Mouse (Mus musculus): ENCODE measurements around the gene Olfr191. TPM values are rescaled to one million over a fixed set of nuclear protein-coding genes. Genes with fewer than 3 reads are reported as not detected.

Olfr191 gene
- not detected in 2 replicates for polyA plus RNA-seq (2012; rRNA removed; ENCODE audit: low replicate concordance)

DNA sequence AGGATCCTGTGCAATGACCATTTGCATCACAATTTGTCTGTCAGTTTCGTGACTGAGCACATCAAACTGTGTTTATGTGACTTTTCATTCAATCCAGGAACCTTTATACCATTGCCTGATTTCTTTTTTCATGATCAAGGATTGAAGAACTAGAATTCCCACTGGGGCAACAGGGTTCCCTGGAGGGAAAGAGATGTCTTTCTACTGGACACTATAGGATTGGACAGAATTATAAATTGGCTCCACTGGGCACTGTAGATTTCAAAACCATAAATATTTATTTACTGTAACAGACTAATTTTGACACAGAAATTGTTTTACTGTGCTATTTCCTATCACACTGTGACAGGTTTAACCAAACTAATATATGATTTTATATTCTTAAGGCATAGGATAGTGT, at the start of gene Olfr191:
Gene Olfr191, minus strand, starts transcription at position 101 of the 400 bp plus-strand sequence.

DNA sequence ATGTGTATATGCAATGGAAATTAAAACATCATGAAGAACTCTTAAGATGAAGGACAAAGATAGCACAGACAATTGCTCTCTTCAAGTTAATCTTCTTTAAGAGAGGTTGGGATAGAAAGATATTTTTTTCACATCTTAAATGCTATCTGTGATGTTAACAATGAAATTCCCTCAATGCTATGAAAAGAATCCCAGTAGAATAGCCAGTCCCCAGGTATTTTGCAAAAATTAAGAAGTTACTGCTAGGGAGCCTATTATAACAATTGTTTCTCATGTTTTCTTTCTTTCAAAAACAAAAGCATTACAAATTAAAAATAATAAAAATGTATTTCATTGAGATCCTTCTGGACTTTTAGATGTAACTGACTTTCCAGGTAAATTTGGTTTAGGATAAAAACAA, 31.3 kb upstream of the Olfr191 start, which contains the start of gene Olfr194:
Gene Olfr194, minus strand, starts transcription at position 101 of the 400 bp plus-strand sequence.

DNA sequence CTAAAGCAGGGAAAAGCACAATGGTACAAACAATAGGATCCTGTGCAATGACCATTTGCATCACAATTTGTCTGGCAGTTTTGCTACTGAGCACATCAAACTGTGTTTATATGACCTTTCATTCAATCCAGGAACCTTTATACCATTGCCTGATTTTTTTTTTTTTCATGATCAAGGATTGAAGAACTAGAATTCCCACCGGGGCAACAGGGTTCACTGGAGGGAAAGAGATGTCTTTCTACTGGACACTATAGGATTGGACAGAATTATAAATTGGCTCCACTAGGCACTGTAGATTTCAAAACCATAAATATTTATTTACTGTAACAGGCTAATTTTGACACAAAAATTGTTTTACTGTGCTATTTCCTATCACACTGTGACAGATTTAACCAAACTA, 22.2 kb upstream of the Olfr191 start, which contains the start of gene Olfr193:
Gene Olfr193, minus strand, starts transcription at position 101 of the 400 bp plus-strand sequence.

DNA sequence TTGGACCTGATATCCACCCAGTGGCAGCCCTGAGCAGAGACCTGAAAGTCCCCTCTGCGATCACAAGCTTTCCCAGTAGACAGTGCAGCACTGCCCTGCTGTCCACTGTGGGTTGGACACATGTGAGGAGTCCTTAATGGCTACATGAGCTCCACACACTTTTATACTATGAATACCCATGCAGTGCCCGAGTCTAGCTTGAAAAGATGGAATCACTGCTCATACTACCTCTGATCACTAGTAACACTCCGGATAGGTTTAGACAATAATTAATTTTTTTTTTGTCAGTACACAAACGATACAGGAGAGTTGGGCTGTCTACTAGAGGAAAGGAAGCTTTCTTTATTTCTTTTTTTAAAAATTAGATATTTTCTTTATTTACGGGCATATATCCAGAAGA, 11.7 kb downstream of the Olfr191 start, which contains the start of gene Olfr190:
Gene Olfr190, minus strand, starts transcription at position 101 of the 400 bp plus-strand sequence.

DNA sequence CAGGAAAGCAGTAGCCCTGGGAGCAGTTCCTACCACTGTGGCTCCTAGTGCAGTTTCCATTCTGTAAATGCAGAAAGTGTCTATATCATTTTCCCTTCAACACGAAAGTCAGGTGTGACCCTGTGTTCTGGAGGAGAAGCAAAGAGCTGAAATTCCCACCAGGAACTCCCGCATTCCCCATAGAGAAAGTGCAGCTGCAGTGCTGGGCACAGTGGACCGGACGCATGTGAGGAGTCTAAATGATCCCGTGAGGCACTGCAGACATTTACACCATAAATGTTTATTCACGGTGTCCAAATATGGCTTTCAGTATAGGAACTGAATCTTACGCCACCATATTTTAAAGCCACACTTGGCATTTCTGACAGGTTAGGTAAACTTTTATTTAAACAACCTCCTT, 49.9 kb downstream of the Olfr191 start, which contains the start of gene Olfr187:
Gene Olfr187, minus strand, starts transcription at position 58 of the 400 bp plus-strand sequence.

Other genes with a start within 250 kb of the Olfr191 start
- not detected in 2 replicates for gene Olfr177, start 215.1 kb downstream of the Olfr191 start, polyA plus RNA-seq (2012; rRNA removed; ENCODE audit: low replicate concordance)
- gene Olfr178, start 197.8 kb downstream of the Olfr191 start, polyA plus RNA-seq (2012; rRNA removed; ENCODE audit: low replicate concordance): not detected in 2 replicates
- gene Olfr181, start 161.1 kb downstream of the Olfr191 start, polyA plus RNA-seq (2012; rRNA removed; ENCODE audit: low replicate concordance): not detected in 2 replicates
- gene Olfr180, start 160.4 kb downstream of the Olfr191 start, polyA plus RNA-seq (2012; rRNA removed; ENCODE audit: low replicate concordance): not detected in 2 replicates
- 0.06 TPM in 1 of 2 replicates, not detected in the other for gene Olfr183, start 94.5 kb downstream of the Olfr191 start, polyA plus RNA-seq (2012; rRNA removed; ENCODE audit: low replicate concordance)
- not detected in 2 replicates for gene Olfr186, start 59.5 kb downstream of the Olfr191 start, polyA plus RNA-seq (2012; rRNA removed; ENCODE audit: low replicate concordance)
- gene Olfr187, start 50.1 kb downstream of the Olfr191 start, polyA plus RNA-seq (2012; rRNA removed; ENCODE audit: low replicate concordance): not detected in 2 replicates
- gene Olfr190, start 11.8 kb downstream of the Olfr191 start, polyA plus RNA-seq (2012; rRNA removed; ENCODE audit: low replicate concordance): not detected in 2 replicates
- gene Olfr193, start 22.1 kb upstream of the Olfr191 start, polyA plus RNA-seq (2012; rRNA removed; ENCODE audit: low replicate concordance): not detected in 2 replicates
- not detected in 2 replicates for gene Olfr194, start 31.2 kb upstream of the Olfr191 start, polyA plus RNA-seq (2012; rRNA removed; ENCODE audit: low replicate concordance)
- gene Olfr195, start 57.2 kb upstream of the Olfr191 start, polyA plus RNA-seq (2012; rRNA removed; ENCODE audit: low replicate concordance): not detected in 2 replicates
- not detected in 2 replicates for gene Olfr196, start 80.6 kb upstream of the Olfr191 start, polyA plus RNA-seq (2012; rRNA removed; ENCODE audit: low replicate concordance)
- not detected in 2 replicates for gene Olfr198, start 113.7 kb upstream of the Olfr191 start, polyA plus RNA-seq (2012; rRNA removed; ENCODE audit: low replicate concordance)
- gene Olfr199, start 129.9 kb upstream of the Olfr191 start, polyA plus RNA-seq (2012; rRNA removed; ENCODE audit: low replicate concordance): not detected in 2 replicates
- not detected in 2 replicates for gene Olfr201, start 182.8 kb upstream of the Olfr191 start, polyA plus RNA-seq (2012; rRNA removed; ENCODE audit: low replicate concordance)
- gene Olfr202, start 197.0 kb upstream of the Olfr191 start, polyA plus RNA-seq (2012; rRNA removed; ENCODE audit: low replicate concordance): not detected in 2 replicates
- not detected in 2 replicates for gene Olfr203, start 209.1 kb upstream of the Olfr191 start, polyA plus RNA-seq (2012; rRNA removed; ENCODE audit: low replicate concordance)
- gene Olfr204, start 228.4 kb upstream of the Olfr191 start, polyA plus RNA-seq (2012; rRNA removed; ENCODE audit: low replicate concordance): not detected in 2 replicates
- gene Olfr205, start 241.3 kb upstream of the Olfr191 start, polyA plus RNA-seq (2012; rRNA removed; ENCODE audit: low replicate concordance): not detected in 2 replicates

All from mammary gland, adult 2 months (tissue).